Mouse (Mus musculus) bone marrow, adult 2 months (tissue): Measurements from ENCODE around the gene Dhx8.

Experiments
- CTCF ChIP-seq: fragments of 200-500 bp; IDR thresholded peaks from 2 replicates; pipeline ENCODE4 v1.5.1; 2011; ENCODE audit warnings: low read length, control low read depth; ENCODE audit not compliant: control insufficient read depth, insufficient read depth
- POLR2A ChIP-seq: fragments of 200-500 bp; IDR thresholded peaks from 2 replicates; pipeline ENCODE4 v1.6.1; 2011; ENCODE audit warnings: low read depth, mild to moderate bottlenecking, control low read depth, low read length, borderline replicate concordance; ENCODE audit not compliant: control insufficient read depth

DNA sequence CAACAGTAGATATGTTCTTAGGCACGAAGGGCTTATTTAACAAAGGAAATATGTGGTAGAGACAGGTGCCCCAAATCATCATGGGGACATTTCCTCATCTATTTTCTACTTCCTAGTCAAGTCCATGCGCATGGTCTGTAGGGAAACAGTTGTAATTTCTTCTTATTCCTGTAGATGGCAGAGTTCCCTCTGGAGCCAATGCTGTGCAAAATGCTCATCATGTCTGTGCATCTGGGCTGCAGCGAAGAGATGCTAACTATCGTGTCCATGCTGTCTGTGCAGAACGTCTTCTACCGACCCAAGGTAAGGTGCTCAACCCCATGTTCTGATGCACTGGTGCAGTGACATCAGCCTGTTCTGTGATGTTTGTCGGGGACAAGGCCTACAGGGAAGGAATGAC, 31.0 kb downstream of the Dhx8 start:
- TF ChIP-seq CTCF (peak; percentile 42; the same call in 1 of the 2 replicates), POLR2A (no peak)
